Mouse (Mus musculus): Measurements from ENCODE around the gene Hrh2. TPM values are rescaled to one million over a fixed set of nuclear protein-coding genes. Genes with fewer than 3 reads are reported as not detected.

Hrh2 gene
- polyA plus RNA-seq, 1 experiment: not detected

- no peak overlapping the region for H3K27ac ChIP-seq (ENCODE audit: insufficient read depth, low read length)
- TF ChIP-seq CTCF (IDR thresholded peaks at IDR 0.05; ENCODE audit: borderline replicate concordance, insufficient read depth, low read length) (0 out of 2 replicates have a peak, but pooled peaks have one; percentile 15), POLR2A (IDR thresholded peaks at IDR 0.05; ENCODE audit: low read depth, low read length) (no peak)
- no peak overlapping the region for H3K4me3 ChIP-seq (ENCODE audit: insufficient read depth, low read length)
- no peaks in the 10 kb centered on the region for H3K4me1 ChIP-seq (ENCODE audit: control insufficient read depth, insufficient read depth, low read length)
Measured at GRCm38 (mm10) chr13:54227916-54228483, 36.1 kb downstream of the Hrh2 start.

DNA sequence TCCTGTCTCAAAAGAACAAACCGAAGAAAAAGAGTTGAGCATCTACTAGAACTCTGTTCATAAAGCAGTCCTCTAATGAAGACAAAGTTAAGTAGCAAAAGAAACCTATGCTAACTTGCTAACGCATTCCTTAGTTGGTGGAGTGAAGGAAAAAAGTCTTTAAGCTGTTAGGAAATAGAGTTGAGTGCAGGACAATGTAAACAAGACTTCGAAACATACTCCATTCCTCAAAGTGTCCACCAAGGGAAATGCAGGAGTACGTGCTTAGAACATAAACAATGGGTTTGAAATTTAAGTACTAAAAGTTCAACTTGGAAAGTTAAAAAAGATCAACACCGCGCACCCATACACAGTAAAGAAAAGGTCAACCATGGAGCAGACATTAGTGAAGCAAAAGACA is 38.2 kb downstream of the Hrh2 start:
- no peak overlapping the region for H3K4me3 ChIP-seq (ENCODE audit: insufficient read depth, low read length)
- TF ChIP-seq POLR2A (IDR thresholded peaks at IDR 0.05; ENCODE audit: low read depth, low read length) (no peak), CTCF (IDR thresholded peaks at IDR 0.05; ENCODE audit: borderline replicate concordance, insufficient read depth, low read length) (no peak)
- H3K4me1 ChIP-seq (ENCODE audit: control insufficient read depth, insufficient read depth, low read length): no peaks in the 10 kb centered on the region
- H3K27ac ChIP-seq (ENCODE audit: insufficient read depth, low read length): no peak overlapping the region

- Histone ChIP-seq H3K4me1 (ENCODE audit: control insufficient read depth, insufficient read depth, low read length) (no peaks in the 10 kb centered on the region), H3K27ac (ENCODE audit: insufficient read depth, low read length) (no peak overlapping the region), H3K4me3 (ENCODE audit: insufficient read depth, low read length) (no peak overlapping the region)
- no peak for TF ChIP-seq CTCF (IDR thresholded peaks at IDR 0.05; ENCODE audit: borderline replicate concordance, insufficient read depth, low read length)
- no peak for TF ChIP-seq POLR2A (IDR thresholded peaks at IDR 0.05; ENCODE audit: low read depth, low read length)
Measured at GRCm38 (mm10) chr13:54231868-54232267, 39.9 kb downstream of the Hrh2 start.

DNA sequence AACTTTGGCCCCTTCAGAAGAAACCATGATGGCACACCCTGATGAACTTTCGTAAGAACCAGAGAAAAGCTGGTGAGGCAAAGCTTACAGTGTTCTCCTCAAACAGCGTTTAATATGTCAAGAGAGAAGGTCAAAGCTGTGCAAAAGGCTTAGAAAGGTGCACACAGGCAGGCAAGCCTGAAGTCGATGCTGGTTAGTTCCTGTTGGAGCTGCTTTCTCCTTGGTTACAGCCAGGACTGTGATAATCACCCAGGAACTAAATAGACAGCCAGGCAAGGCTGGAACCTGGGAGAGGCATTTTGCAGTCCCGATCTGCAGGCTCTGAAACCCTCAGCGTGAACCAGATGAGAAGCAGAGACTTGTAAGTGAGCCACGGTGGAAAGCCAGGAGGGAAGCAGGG is 45.6 kb downstream of the Hrh2 start:
- H3K4me1 ChIP-seq (ENCODE audit: control insufficient read depth, insufficient read depth, low read length): no peaks in the 10 kb centered on the region
- TF ChIP-seq POLR2A (IDR thresholded peaks at IDR 0.05; ENCODE audit: low read depth, low read length): no peak
- TF ChIP-seq CTCF (IDR thresholded peaks at IDR 0.05; ENCODE audit: borderline replicate concordance, insufficient read depth, low read length): no peak
- H3K4me3 ChIP-seq (ENCODE audit: insufficient read depth, low read length): no peak overlapping the region
- H3K27ac ChIP-seq (ENCODE audit: insufficient read depth, low read length): no peak overlapping the region

- no peak overlapping the region for H3K27ac ChIP-seq (ENCODE audit: insufficient read depth, low read length)
- no peak for TF ChIP-seq POLR2A (IDR thresholded peaks at IDR 0.05; ENCODE audit: low read depth, low read length)
- TF ChIP-seq CTCF (IDR thresholded peaks at IDR 0.05; ENCODE audit: borderline replicate concordance, insufficient read depth, low read length): no peak
- no peaks in the 10 kb centered on the region for H3K4me1 ChIP-seq (ENCODE audit: control insufficient read depth, insufficient read depth, low read length)
- no peak overlapping the region for H3K4me3 ChIP-seq (ENCODE audit: insufficient read depth, low read length)
Measured at GRCm38 (mm10) chr13:54238585-54239323, 46.8 kb downstream of the Hrh2 start.

GRCm38 (mm10) chr13:54242380-54242779 is 50.5 kb downstream of the Hrh2 start:
- no peak overlapping the region for H3K4me3 ChIP-seq (ENCODE audit: insufficient read depth, low read length)
- H3K4me1 ChIP-seq (ENCODE audit: control insufficient read depth, insufficient read depth, low read length): no peaks in the 10 kb centered on the region
- no peak overlapping the region for H3K27ac ChIP-seq (ENCODE audit: insufficient read depth, low read length)
- TF ChIP-seq POLR2A (IDR thresholded peaks at IDR 0.05; ENCODE audit: low read depth, low read length): no peak
- no peak for TF ChIP-seq CTCF (IDR thresholded peaks at IDR 0.05; ENCODE audit: borderline replicate concordance, insufficient read depth, low read length)

DNA sequence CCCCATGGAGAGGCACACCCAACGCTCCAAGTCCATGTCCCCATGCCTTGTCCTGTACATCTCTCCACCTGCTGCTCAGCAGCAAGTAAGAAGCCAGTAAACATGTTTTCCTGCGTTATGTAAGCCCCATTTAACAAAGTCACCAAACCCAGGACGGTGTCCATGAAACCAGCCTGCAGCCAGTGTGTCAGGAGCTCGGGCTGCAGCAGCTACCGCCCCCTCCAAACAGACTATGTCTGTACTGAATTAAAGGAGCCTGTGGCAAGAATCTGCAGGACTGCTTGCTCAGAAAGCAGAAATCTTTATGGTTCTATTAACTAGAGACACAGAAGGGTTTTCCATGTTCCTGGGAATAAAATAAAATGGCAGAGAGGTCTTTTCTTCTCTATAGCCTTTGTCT is 53.3 kb downstream of the Hrh2 start:
- H3K27ac ChIP-seq (ENCODE audit: insufficient read depth, low read length): no peak overlapping the region
- peaks cover 8% of the 10 kb centered on the region for H3K4me1 ChIP-seq (ENCODE audit: control insufficient read depth, insufficient read depth, low read length)
- TF ChIP-seq POLR2A (IDR thresholded peaks at IDR 0.05; ENCODE audit: low read depth, low read length): no peak
- TF ChIP-seq CTCF (IDR thresholded peaks at IDR 0.05; ENCODE audit: borderline replicate concordance, insufficient read depth, low read length): no peak
- no peak overlapping the region for H3K4me3 ChIP-seq (ENCODE audit: insufficient read depth, low read length)

- Histone ChIP-seq H3K4me3 (ENCODE audit: insufficient read depth, low read length) (no peak overlapping the region), H3K4me1 (ENCODE audit: control insufficient read depth, insufficient read depth, low read length) (peaks cover 12% of the 10 kb centered on the region), H3K27ac (ENCODE audit: insufficient read depth, low read length) (no peak overlapping the region)
- TF ChIP-seq POLR2A (IDR thresholded peaks at IDR 0.05; ENCODE audit: low read depth, low read length): no peak
- peak; percentile 91 for TF ChIP-seq CTCF (IDR thresholded peaks at IDR 0.05; ENCODE audit: borderline replicate concordance, insufficient read depth, low read length)
Measured at GRCm38 (mm10) chr13:54247545-54247944, 55.6 kb downstream of the Hrh2 start.

GRCm38 (mm10) chr13:54248436-54248995 is 56.6 kb downstream of the Hrh2 start:
- no peak overlapping the region for H3K4me3 ChIP-seq (ENCODE audit: insufficient read depth, low read length)
- peaks cover 12% of the 10 kb centered on the region for H3K4me1 ChIP-seq (ENCODE audit: control insufficient read depth, insufficient read depth, low read length)
- peak overlapping the region; percentile 50 for H3K27ac ChIP-seq (ENCODE audit: insufficient read depth, low read length)
- no peak for TF ChIP-seq CTCF (IDR thresholded peaks at IDR 0.05; ENCODE audit: borderline replicate concordance, insufficient read depth, low read length)
- no peak for TF ChIP-seq POLR2A (IDR thresholded peaks at IDR 0.05; ENCODE audit: low read depth, low read length)

GRCm38 (mm10) chr13:54249007-54249406 is 57.1 kb downstream of the Hrh2 start:
- H3K4me3 ChIP-seq (ENCODE audit: insufficient read depth, low read length): no peak overlapping the region
- TF ChIP-seq POLR2A (IDR thresholded peaks at IDR 0.05; ENCODE audit: low read depth, low read length): no peak
- TF ChIP-seq CTCF (IDR thresholded peaks at IDR 0.05; ENCODE audit: borderline replicate concordance, insufficient read depth, low read length): no peak
- H3K27ac ChIP-seq (ENCODE audit: insufficient read depth, low read length): peak overlapping the region; percentile 50
- H3K4me1 ChIP-seq (ENCODE audit: control insufficient read depth, insufficient read depth, low read length): peaks cover 12% of the 10 kb centered on the region
